Mouse (Mus musculus): Measurements from ENCODE around the gene Smg7. TPM values are rescaled to one million over a fixed set of nuclear protein-coding genes. Genes with fewer than 3 reads are reported as not detected.

The Smg7 gene
- polyA plus RNA-seq, 1 experiment from 2014 or later: 21.5 TPM

- no peak overlapping the region for H3K27ac ChIP-seq (ENCODE audit: low read length)
- H3K9me3 ChIP-seq (replicated peaks; ENCODE audit: control insufficient read depth, low read length): no peaks in the 10 kb centered on the region
- H3K4me2 ChIP-seq (ENCODE audit: low read depth, low read length): no peak overlapping the region
- no peaks in the 10 kb centered on the region for H3K36me3 ChIP-seq (ENCODE audit: control insufficient read depth, insufficient read depth)
- no peaks in the 10 kb centered on the region for H3K27me3 ChIP-seq (ENCODE audit: control insufficient read depth, insufficient read depth, low read length)
- peaks cover under 1% of the 10 kb centered on the region; the same call in 1 of the 2 replicates for H3K4me1 ChIP-seq (ENCODE audit: control insufficient read depth, insufficient read depth, low read length)
- no peak overlapping the region for H3K4me3 ChIP-seq (ENCODE audit: low read length)
- 70% methylated on average over 6 of the region's 6 CpGs for WGBS
- ATAC-seq (replicated peaks; ENCODE audit: extremely low read depth, insufficient read depth, low FRiP score): no peak
- no peak overlapping the region for H3K9ac ChIP-seq (ENCODE audit: low read length)
Observed at GRCm38 (mm10) chr1:152804907-152805306, 97.5 kb downstream of the Smg7 start.

DNA sequence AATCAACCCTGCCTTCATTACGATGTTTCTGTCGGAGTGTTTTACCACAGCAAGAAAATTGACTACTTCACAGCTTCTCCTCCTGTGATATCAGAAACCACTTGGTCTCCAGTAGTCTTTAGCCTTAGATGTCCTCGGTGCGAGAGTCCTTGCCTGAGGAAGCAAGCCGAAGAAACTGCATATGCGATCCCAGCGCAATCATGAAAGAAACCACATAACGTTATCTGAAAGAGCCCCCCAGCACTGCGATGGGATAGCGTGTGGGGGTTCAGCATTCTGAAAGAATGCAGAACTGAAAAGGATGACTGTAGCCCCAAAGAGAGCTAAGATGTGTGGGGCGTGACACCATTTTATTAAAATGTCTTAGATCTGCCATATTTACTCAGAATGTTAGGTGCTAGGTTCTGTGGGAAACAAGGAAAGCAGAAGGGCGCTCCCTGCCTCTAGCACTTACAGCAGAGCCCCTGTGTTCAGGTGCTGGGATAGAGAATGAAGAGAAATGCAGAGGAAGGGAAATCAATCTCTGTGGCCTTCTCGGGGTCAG is 101.7 kb downstream of the Smg7 start:
- no peak for ATAC-seq (replicated peaks; ENCODE audit: extremely low read depth, insufficient read depth, low FRiP score)
- H3K4me1 ChIP-seq (ENCODE audit: control insufficient read depth, insufficient read depth, low read length): peaks cover 3% of the 10 kb centered on the region; the same call in 1 of the 2 replicates
- H3K36me3 ChIP-seq (ENCODE audit: control insufficient read depth, insufficient read depth): no peaks in the 10 kb centered on the region
- H3K4me3 ChIP-seq (ENCODE audit: low read length): no peak overlapping the region
- peak overlapping the region; percentile 1; the same call in 1 of the 2 replicates for H3K27ac ChIP-seq (ENCODE audit: low read length)
- no peaks in the 10 kb centered on the region for H3K27me3 ChIP-seq (ENCODE audit: control insufficient read depth, insufficient read depth, low read length)
- H3K9ac ChIP-seq (ENCODE audit: low read length): no peak overlapping the region
- no peak overlapping the region for H3K4me2 ChIP-seq (ENCODE audit: low read depth, low read length)
- no peaks in the 10 kb centered on the region for H3K9me3 ChIP-seq (replicated peaks; ENCODE audit: control insufficient read depth, low read length)
- WGBS: 82% methylated on average over 13 of the region's 13 CpGs

DNA sequence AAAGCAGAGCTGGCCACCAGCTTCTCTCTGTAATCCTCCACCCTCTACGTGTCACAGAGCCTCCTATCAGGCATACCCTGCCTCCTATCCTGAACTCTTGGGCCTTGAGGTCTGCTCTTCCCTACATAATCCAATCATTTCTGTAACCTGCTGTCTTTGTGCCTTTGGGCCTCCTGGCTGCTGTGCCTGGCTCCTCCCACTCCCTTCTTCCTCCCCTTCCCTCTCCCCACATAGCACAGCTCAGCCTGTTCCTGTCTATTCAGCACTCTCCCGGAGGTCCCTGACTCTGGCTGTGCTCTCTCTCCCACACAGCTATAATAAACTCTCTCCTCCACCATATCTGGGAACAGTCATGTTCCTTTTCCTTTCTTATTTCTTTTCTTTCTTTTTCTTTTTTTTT is 102.5 kb downstream of the Smg7 start, which contains the start of gene Ncf2:
TSS of gene Ncf2 (plus strand) at position 298 of the 400 bp plus-strand sequence.
- Histone ChIP-seq H3K36me3 (ENCODE audit: control insufficient read depth, insufficient read depth) (no peaks in the 10 kb centered on the region), H3K4me1 (ENCODE audit: control insufficient read depth, insufficient read depth, low read length) (peaks cover 3% of the 10 kb centered on the region; the same call in 1 of the 2 replicates), H3K9me3 (replicated peaks; ENCODE audit: control insufficient read depth, low read length) (no peaks in the 10 kb centered on the region), H3K9ac (ENCODE audit: low read length) (no peak within 1 kb of the TSS), H3K4me3 (ENCODE audit: low read length) (no peak within 1 kb of the TSS), H3K27me3 (ENCODE audit: control insufficient read depth, insufficient read depth, low read length) (no peaks in the 10 kb centered on the region), H3K4me2 (ENCODE audit: low read depth, low read length) (peak within 1 kb of the TSS; percentile 4; the same call in 1 of the 2 replicates), H3K27ac (ENCODE audit: low read length) (peak within 1 kb of the TSS; percentile 62)
- 17% methylated on average over 2 of the region's 2 CpGs for WGBS
- ATAC-seq (replicated peaks; ENCODE audit: extremely low read depth, insufficient read depth, low FRiP score): peak; percentile 95

DNA sequence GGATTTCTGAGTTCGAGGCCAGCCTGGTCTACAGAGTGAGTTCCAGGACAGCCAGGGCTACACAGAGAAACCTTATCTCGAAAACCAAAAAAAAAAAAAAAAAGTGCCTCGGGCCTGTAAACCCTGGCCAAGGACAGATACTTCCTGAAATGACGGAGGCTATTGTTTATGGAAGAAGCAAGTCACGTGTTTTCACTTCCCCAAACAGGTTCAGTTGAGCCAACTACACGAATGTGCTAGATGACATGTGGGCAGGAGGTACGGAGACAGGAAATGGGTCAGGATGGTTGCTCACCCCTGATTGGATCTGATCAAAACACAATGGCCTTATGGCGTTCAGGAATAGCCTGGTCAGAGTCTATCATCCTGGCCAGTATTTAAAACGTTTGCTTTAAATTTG is 104.3 kb downstream of the Smg7 start:
- H3K27ac ChIP-seq (ENCODE audit: low read length): peak overlapping the region; percentile 57
- H3K4me2 ChIP-seq (ENCODE audit: low read depth, low read length): no peak overlapping the region
- H3K36me3 ChIP-seq (ENCODE audit: control insufficient read depth, insufficient read depth): no peaks in the 10 kb centered on the region
- no peaks in the 10 kb centered on the region for H3K27me3 ChIP-seq (ENCODE audit: control insufficient read depth, insufficient read depth, low read length)
- peaks cover 3% of the 10 kb centered on the region; the same call in 1 of the 2 replicates for H3K4me1 ChIP-seq (ENCODE audit: control insufficient read depth, insufficient read depth, low read length)
- H3K4me3 ChIP-seq (ENCODE audit: low read length): no peak overlapping the region
- no peaks in the 10 kb centered on the region for H3K9me3 ChIP-seq (replicated peaks; ENCODE audit: control insufficient read depth, low read length)
- no peak overlapping the region for H3K9ac ChIP-seq (ENCODE audit: low read length)
- WGBS: 57% methylated on average over 9 of the region's 9 CpGs
- ATAC-seq (replicated peaks; ENCODE audit: extremely low read depth, insufficient read depth, low FRiP score): peak; percentile 50; the same call in 1 of the 2 replicates

GRCm38 (mm10) chr1:152796683-152797263 is 105.7 kb downstream of the Smg7 start:
- no peak overlapping the region for H3K4me2 ChIP-seq (ENCODE audit: low read depth, low read length)
- no peaks in the 10 kb centered on the region for H3K27me3 ChIP-seq (ENCODE audit: control insufficient read depth, insufficient read depth, low read length)
- H3K36me3 ChIP-seq (ENCODE audit: control insufficient read depth, insufficient read depth): no peaks in the 10 kb centered on the region
- WGBS: 75% methylated on average over 8 of the region's 8 CpGs
- H3K9ac ChIP-seq (ENCODE audit: low read length): no peak overlapping the region
- no peak for ATAC-seq (replicated peaks; ENCODE audit: extremely low read depth, insufficient read depth, low FRiP score)
- H3K4me3 ChIP-seq (ENCODE audit: low read length): no peak overlapping the region
- H3K9me3 ChIP-seq (replicated peaks; ENCODE audit: control insufficient read depth, low read length): peaks cover 2% of the 10 kb centered on the region; the same call in 1 of the 2 replicates
- H3K4me1 ChIP-seq (ENCODE audit: control insufficient read depth, insufficient read depth, low read length): peaks cover 3% of the 10 kb centered on the region; the same call in 1 of the 2 replicates
- no peak overlapping the region for H3K27ac ChIP-seq (ENCODE audit: low read length)

- no peaks in the 10 kb centered on the region for H3K27me3 ChIP-seq (ENCODE audit: control insufficient read depth, insufficient read depth, low read length)
- WGBS: 52% methylated on average over 8 of the region's 8 CpGs
- H3K4me1 ChIP-seq (ENCODE audit: control insufficient read depth, insufficient read depth, low read length): peaks cover 11% of the 10 kb centered on the region
- no peak overlapping the region for H3K9ac ChIP-seq (ENCODE audit: low read length)
- ATAC-seq (replicated peaks; ENCODE audit: extremely low read depth, insufficient read depth, low FRiP score): no peak
- no peak overlapping the region for H3K27ac ChIP-seq (ENCODE audit: low read length)
- H3K4me3 ChIP-seq (ENCODE audit: low read length): no peak overlapping the region
- peaks cover 3% of the 10 kb centered on the region; the same call in 1 of the 2 replicates for H3K9me3 ChIP-seq (replicated peaks; ENCODE audit: control insufficient read depth, low read length)
- H3K4me2 ChIP-seq (ENCODE audit: low read depth, low read length): no peak overlapping the region
- H3K36me3 ChIP-seq (ENCODE audit: control insufficient read depth, insufficient read depth): no peaks in the 10 kb centered on the region
Observed at GRCm38 (mm10) chr1:152795688-152796255, 106.7 kb downstream of the Smg7 start.

GRCm38 (mm10) chr1:152793495-152794130 is 108.8 kb downstream of the Smg7 start:
- Histone ChIP-seq H3K4me1 (ENCODE audit: control insufficient read depth, insufficient read depth, low read length) (peaks cover 12% of the 10 kb centered on the region), H3K27me3 (ENCODE audit: control insufficient read depth, insufficient read depth, low read length) (no peaks in the 10 kb centered on the region), H3K4me2 (ENCODE audit: low read depth, low read length) (no peak overlapping the region), H3K4me3 (ENCODE audit: low read length) (no peak overlapping the region), H3K36me3 (ENCODE audit: control insufficient read depth, insufficient read depth) (no peaks in the 10 kb centered on the region), H3K9me3 (replicated peaks; ENCODE audit: control insufficient read depth, low read length) (peaks cover 3% of the 10 kb centered on the region; the same call in 1 of the 2 replicates), H3K27ac (ENCODE audit: low read length) (no peak overlapping the region), H3K9ac (ENCODE audit: low read length) (no peak overlapping the region)
- 69% methylated on average over 6 of the region's 6 CpGs for WGBS
- no peak for ATAC-seq (replicated peaks; ENCODE audit: extremely low read depth, insufficient read depth, low FRiP score)

- Histone ChIP-seq H3K4me1 (ENCODE audit: control insufficient read depth, insufficient read depth, low read length) (peaks cover 12% of the 10 kb centered on the region), H3K9me3 (replicated peaks; ENCODE audit: control insufficient read depth, low read length) (peaks cover 3% of the 10 kb centered on the region; the same call in 1 of the 2 replicates), H3K4me3 (ENCODE audit: low read length) (no peak overlapping the region), H3K27me3 (ENCODE audit: control insufficient read depth, insufficient read depth, low read length) (no peaks in the 10 kb centered on the region), H3K4me2 (ENCODE audit: low read depth, low read length) (no peak overlapping the region), H3K27ac (ENCODE audit: low read length) (no peak overlapping the region), H3K36me3 (ENCODE audit: control insufficient read depth, insufficient read depth) (no peaks in the 10 kb centered on the region), H3K9ac (ENCODE audit: low read length) (no peak overlapping the region)
- no peak for ATAC-seq (replicated peaks; ENCODE audit: extremely low read depth, insufficient read depth, low FRiP score)
- WGBS: 66% methylated on average over 12 of the region's 12 CpGs
Observed at GRCm38 (mm10) chr1:152792736-152793494, 109.5 kb downstream of the Smg7 start.
